Mouse (Mus musculus): ENCODE data around the gene Nup62. TPM values are rescaled to one million over a fixed set of nuclear protein-coding genes. Genes with fewer than 3 reads are reported as not detected.

Nup62 gene
- polyA plus RNA-seq, 1 experiment from 2014 or later = 47.0 TPM

GRCm38 (mm10) chr7:44792781-44793180, 23.1 kb upstream of the Nup62 start:
- ATAC-seq (ENCODE audit: low read depth) = no peak

GRCm38 (mm10) chr7:44808927-44809326, 7.0 kb upstream of the Nup62 start:
- no peaks in the 10 kb centered on the region for H3K27me3 ChIP-seq (replicated peaks; ENCODE audit: control insufficient read depth, insufficient read depth, low read length)
- no peak overlapping the region for H3K9ac ChIP-seq (ENCODE audit: low read depth, low read length)
- no peaks in the 10 kb centered on the region for H3K9me3 ChIP-seq (ENCODE audit: control insufficient read depth, low read length)
- ATAC-seq (ENCODE audit: low read depth) = no peak
- H3K36me3 ChIP-seq (ENCODE audit: control insufficient read depth, insufficient read depth, low read length) = peaks cover 14% of the 10 kb centered on the region
- WGBS = 76% methylated on average over 2 of the region's 2 CpGs
- no peak overlapping the region for H3K4me3 ChIP-seq (ENCODE audit: low read depth, low read length)
- H3K4me2 ChIP-seq (ENCODE audit: low read depth, low read length) = no peak overlapping the region
- DNase-seq (ENCODE audit: low spot score) = no peak
- no peaks in the 10 kb centered on the region for H3K4me1 ChIP-seq (ENCODE audit: control insufficient read depth, insufficient read depth, low read length)
- no peak overlapping the region for H3K27ac ChIP-seq (replicated peaks; ENCODE audit: low read depth, low read length)

More at GRCm38 (mm10) chr7:44792781-44793180, 23.1 kb upstream of the Nup62 start:
- no peak overlapping the region for H3K9ac ChIP-seq (ENCODE audit: low read depth, low read length)
- no peak overlapping the region for H3K4me3 ChIP-seq (ENCODE audit: low read depth, low read length)
- no peaks in the 10 kb centered on the region for H3K27me3 ChIP-seq (replicated peaks; ENCODE audit: control insufficient read depth, insufficient read depth, low read length)
- H3K9me3 ChIP-seq (ENCODE audit: control insufficient read depth, low read length) = peaks cover 5% of the 10 kb centered on the region; the same call in 1 of the 2 replicates
- DNase-seq (ENCODE audit: low spot score) = no peak
- H3K27ac ChIP-seq (replicated peaks; ENCODE audit: low read depth, low read length) = no peak overlapping the region
- H3K4me2 ChIP-seq (ENCODE audit: low read depth, low read length) = no peak overlapping the region
- no peaks in the 10 kb centered on the region for H3K36me3 ChIP-seq (ENCODE audit: control insufficient read depth, insufficient read depth, low read length)
- H3K4me1 ChIP-seq (ENCODE audit: control insufficient read depth, insufficient read depth, low read length) = no peaks in the 10 kb centered on the region
- 77% methylated on average over 6 of the region's 6 CpGs for WGBS

GRCm38 (mm10) chr7:44809466-44809865, 6.4 kb upstream of the Nup62 start:
- no peak for ATAC-seq (ENCODE audit: low read depth)

GRCm38 (mm10) chr7:44810365-44810764, 5.5 kb upstream of the Nup62 start:
- H3K27me3 ChIP-seq (replicated peaks; ENCODE audit: control insufficient read depth, insufficient read depth, low read length) = no peaks in the 10 kb centered on the region
- 77% methylated on average over 4 of the region's 4 CpGs for WGBS
- H3K9me3 ChIP-seq (ENCODE audit: control insufficient read depth, low read length) = no peaks in the 10 kb centered on the region
- ATAC-seq (ENCODE audit: low read depth) (no peak), DNase-seq (ENCODE audit: low spot score) (no peak)
- no peaks in the 10 kb centered on the region for H3K4me1 ChIP-seq (ENCODE audit: control insufficient read depth, insufficient read depth, low read length)
- no peak overlapping the region for H3K9ac ChIP-seq (ENCODE audit: low read depth, low read length)
- no peak overlapping the region for H3K4me2 ChIP-seq (ENCODE audit: low read depth, low read length)
- no peak overlapping the region for H3K4me3 ChIP-seq (ENCODE audit: low read depth, low read length)
- no peak overlapping the region for H3K27ac ChIP-seq (replicated peaks; ENCODE audit: low read depth, low read length)
- H3K36me3 ChIP-seq (ENCODE audit: control insufficient read depth, insufficient read depth, low read length) = peaks cover 18% of the 10 kb centered on the region

More at GRCm38 (mm10) chr7:44809466-44809865, 6.4 kb upstream of the Nup62 start:
- H3K27me3 ChIP-seq (replicated peaks; ENCODE audit: control insufficient read depth, insufficient read depth, low read length) = no peaks in the 10 kb centered on the region
- no peak overlapping the region for H3K9ac ChIP-seq (ENCODE audit: low read depth, low read length)
- H3K27ac ChIP-seq (replicated peaks; ENCODE audit: low read depth, low read length) = no peak overlapping the region
- no peaks in the 10 kb centered on the region for H3K4me1 ChIP-seq (ENCODE audit: control insufficient read depth, insufficient read depth, low read length)
- no peak for DNase-seq (ENCODE audit: low spot score)
- peaks cover 18% of the 10 kb centered on the region for H3K36me3 ChIP-seq (ENCODE audit: control insufficient read depth, insufficient read depth, low read length)
- 93% methylated on average over 3 of the region's 3 CpGs for WGBS
- H3K4me2 ChIP-seq (ENCODE audit: low read depth, low read length) = no peak overlapping the region
- H3K4me3 ChIP-seq (ENCODE audit: low read depth, low read length) = no peak overlapping the region
- no peaks in the 10 kb centered on the region for H3K9me3 ChIP-seq (ENCODE audit: control insufficient read depth, low read length)

GRCm38 (mm10) chr7:44810819-44811557, 4.9 kb upstream of the Nup62 start:
- no peak for ATAC-seq (ENCODE audit: low read depth)
- H3K9me3 ChIP-seq (ENCODE audit: control insufficient read depth, low read length) = no peaks in the 10 kb centered on the region
- no peaks in the 10 kb centered on the region for H3K27me3 ChIP-seq (replicated peaks; ENCODE audit: control insufficient read depth, insufficient read depth, low read length)
- H3K4me2 ChIP-seq (ENCODE audit: low read depth, low read length) = no peak overlapping the region
- DNase-seq (ENCODE audit: low spot score) = no peak
- 83% methylated on average over 7 of the region's 7 CpGs for WGBS
- no peak overlapping the region for H3K4me3 ChIP-seq (ENCODE audit: low read depth, low read length)
- H3K27ac ChIP-seq (replicated peaks; ENCODE audit: low read depth, low read length) = no peak overlapping the region
- H3K4me1 ChIP-seq (ENCODE audit: control insufficient read depth, insufficient read depth, low read length) = no peaks in the 10 kb centered on the region
- no peak overlapping the region for H3K9ac ChIP-seq (ENCODE audit: low read depth, low read length)
- peaks cover 18% of the 10 kb centered on the region for H3K36me3 ChIP-seq (ENCODE audit: control insufficient read depth, insufficient read depth, low read length)

GRCm38 (mm10) chr7:44812651-44813325, 3.1 kb upstream of the Nup62 start:
- Histone ChIP-seq H3K4me3 (ENCODE audit: low read depth, low read length) (no peak overlapping the region), H3K27ac (replicated peaks; ENCODE audit: low read depth, low read length) (no peak overlapping the region), H3K4me2 (ENCODE audit: low read depth, low read length) (no peak overlapping the region), H3K36me3 (ENCODE audit: control insufficient read depth, insufficient read depth, low read length) (peaks cover 18% of the 10 kb centered on the region), H3K9ac (ENCODE audit: low read depth, low read length) (no peak overlapping the region), H3K27me3 (replicated peaks; ENCODE audit: control insufficient read depth, insufficient read depth, low read length) (no peaks in the 10 kb centered on the region), H3K4me1 (ENCODE audit: control insufficient read depth, insufficient read depth, low read length) (peaks cover 8% of the 10 kb centered on the region), H3K9me3 (ENCODE audit: control insufficient read depth, low read length) (no peaks in the 10 kb centered on the region)
- no peak for DNase-seq (ENCODE audit: low spot score)
- 90% methylated on average over 18 of the region's 20 CpGs for WGBS
- no peak for ATAC-seq (ENCODE audit: low read depth)

GRCm38 (mm10) chr7:44813985-44814384, 1.9 kb upstream of the Nup62 start:
- H3K36me3 ChIP-seq (ENCODE audit: control insufficient read depth, insufficient read depth, low read length) = peaks cover 18% of the 10 kb centered on the region
- WGBS = 94% methylated on average over 3 of the region's 3 CpGs
- no peaks in the 10 kb centered on the region for H3K27me3 ChIP-seq (replicated peaks; ENCODE audit: control insufficient read depth, insufficient read depth, low read length)

GRCm38 (mm10) chr7:44814423-44814822, 1.5 kb upstream of the Nup62 start:
- no peak for ATAC-seq (ENCODE audit: low read depth)
- peak overlapping the region; percentile 76 for H3K4me2 ChIP-seq (ENCODE audit: low read depth, low read length)
- DNase-seq (ENCODE audit: low spot score) = no peak

More at GRCm38 (mm10) chr7:44813985-44814384, 1.9 kb upstream of the Nup62 start:
- ATAC-seq (ENCODE audit: low read depth) (no peak), DNase-seq (ENCODE audit: low spot score) (no peak)
- Histone ChIP-seq H3K9me3 (ENCODE audit: control insufficient read depth, low read length) (no peaks in the 10 kb centered on the region), H3K27ac (replicated peaks; ENCODE audit: low read depth, low read length) (no peak overlapping the region), H3K4me1 (ENCODE audit: control insufficient read depth, insufficient read depth, low read length) (peaks cover 20% of the 10 kb centered on the region), H3K9ac (ENCODE audit: low read depth, low read length) (no peak overlapping the region), H3K4me3 (ENCODE audit: low read depth, low read length) (no peak overlapping the region), H3K4me2 (ENCODE audit: low read depth, low read length) (no peak overlapping the region)

More at GRCm38 (mm10) chr7:44814423-44814822, 1.5 kb upstream of the Nup62 start:
- Histone ChIP-seq H3K27ac (replicated peaks; ENCODE audit: low read depth, low read length) (no peak overlapping the region), H3K4me1 (ENCODE audit: control insufficient read depth, insufficient read depth, low read length) (peaks cover 20% of the 10 kb centered on the region), H3K36me3 (ENCODE audit: control insufficient read depth, insufficient read depth, low read length) (peaks cover 18% of the 10 kb centered on the region), H3K4me3 (ENCODE audit: low read depth, low read length) (peak overlapping the region; percentile 86; the same call in 1 of the 2 replicates), H3K9ac (ENCODE audit: low read depth, low read length) (no peak overlapping the region), H3K27me3 (replicated peaks; ENCODE audit: control insufficient read depth, insufficient read depth, low read length) (no peaks in the 10 kb centered on the region), H3K9me3 (ENCODE audit: control insufficient read depth, low read length) (no peaks in the 10 kb centered on the region)
- 89% methylated on average over 4 of the region's 4 CpGs for WGBS

Measured in embryonic facial prominence, embryonic 14.5 days (tissue).